Mouse (Mus musculus) neutrophil, adult 83 days (primary cell): ENCODE results near the gene Prss35. TPM values are rescaled to one million over a fixed set of nuclear protein-coding genes. Genes with fewer than 3 reads are reported as not detected.

Experiments used
- total RNA-seq, 2 experiments: library from RNA; stranded (reverse); gene quantifications; one replicate each; pipeline ENCODE4 v1.2.4; 2023

The Prss35 gene
- 1 to 10 TPM; 1.1 to 1.4 TPM for total RNA-seq

GRCm38 (mm10) chr9:86742959-86743911 is at the start of gene Prss35:
Prss35 (plus strand) TSS chr9:86743649.

DNA sequence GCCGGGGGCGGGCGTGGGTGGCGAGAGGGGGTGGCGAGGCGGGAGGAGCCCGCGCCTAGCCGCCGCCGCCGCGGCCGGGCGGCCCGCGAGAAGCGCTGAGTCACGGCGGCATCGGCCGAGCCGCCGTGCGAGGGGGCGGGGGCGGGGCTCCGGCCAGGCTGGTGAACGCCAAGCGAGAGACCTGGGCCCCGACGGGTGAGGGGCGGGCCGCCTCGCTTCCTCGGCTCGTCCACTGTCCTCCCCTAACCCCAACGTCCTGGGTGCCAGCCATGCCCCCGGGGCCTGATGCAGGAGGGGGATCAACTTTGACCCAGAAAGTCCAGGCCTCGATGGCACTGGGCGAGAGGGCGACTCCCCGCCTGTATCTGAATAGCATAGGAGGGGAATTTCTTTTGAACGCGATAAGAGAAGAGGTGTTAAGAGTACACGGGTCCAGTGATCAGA is 47.6 kb upstream of the Prss35 start, which contains the start of gene Me1:
Gene Me1, minus strand, starts transcription at position 136 of the 444 bp plus-strand sequence.

Other genes starting within 250 kb of the Prss35 start
- gene Pgm3, start 171.8 kb upstream of the Prss35 start, total RNA-seq = 1 to 10 TPM; 4.6 to 6.4 TPM
- gene Rwdd2a, start 171.7 kb upstream of the Prss35 start, total RNA-seq = 1 to 10 TPM; 3.9 to 4.0 TPM
- gene Me1, start 47.7 kb upstream of the Prss35 start, total RNA-seq = under 1 TPM; 0.20 to 0.26 TPM
- gene Snap91, start 137.0 kb downstream of the Prss35 start, total RNA-seq = not detected